Mouse (Mus musculus): Measurements from ENCODE around the gene Fuca1. TPM values are rescaled to one million over a fixed set of nuclear protein-coding genes. Genes with fewer than 3 reads are reported as not detected.
"Not testable (repeated sequence)": the region's sequence is repeated elsewhere in the genome, so short reads cannot be mapped to it uniquely, and the experiment has no call there.

Gene Fuca1
- total and polyA plus RNA-seq, 2 experiments from 2014 or later: 33.2 to 67.7 TPM

DNA sequence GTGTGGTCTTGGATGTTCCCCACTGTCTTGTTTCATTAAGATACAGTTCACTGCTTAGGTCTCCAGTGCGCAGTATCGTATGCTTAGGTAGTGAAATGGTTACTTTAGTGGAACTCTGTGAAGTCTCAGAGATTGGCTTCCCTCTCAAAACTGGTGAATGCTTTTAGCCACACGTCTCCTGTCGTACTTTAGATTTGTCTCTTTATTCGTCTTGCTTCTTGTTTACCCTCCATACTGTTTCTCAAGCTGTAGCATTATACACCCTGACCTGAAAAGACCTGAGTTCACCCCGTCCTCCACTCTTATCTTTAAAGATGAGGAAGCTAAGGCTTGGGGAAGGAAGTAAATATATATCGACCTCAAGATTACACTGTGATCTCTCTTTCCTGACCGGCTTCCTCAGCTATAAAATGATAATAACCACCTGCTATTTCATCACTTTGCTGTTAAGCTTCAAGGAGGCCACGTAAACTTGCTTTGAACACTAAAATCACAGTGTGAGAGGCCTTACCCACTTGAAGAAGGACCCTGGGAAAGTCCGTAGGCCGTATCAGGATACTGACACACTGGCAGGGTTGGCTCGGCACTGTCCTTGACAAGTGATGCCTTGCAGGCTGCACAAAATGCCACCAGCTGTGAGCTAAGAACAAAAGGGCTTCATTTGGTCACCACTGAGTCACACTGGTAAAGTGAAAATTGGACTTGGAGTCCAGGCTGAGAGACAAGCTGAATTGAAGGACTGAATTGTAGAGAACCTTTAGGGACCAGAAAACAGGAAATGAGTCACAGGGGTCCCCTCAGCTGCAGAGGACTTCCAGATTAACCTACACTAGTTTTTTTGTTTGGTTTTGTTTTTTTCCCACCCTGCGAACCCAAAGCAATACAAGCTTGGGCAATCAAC is 52.6 kb downstream of the Fuca1 start:
- 74% methylated on average over 13 of the region's 13 CpGs for WGBS
- peaks cover 50% of the 10 kb centered on the region for H3K36me3 ChIP-seq (ENCODE audit: insufficient read depth)
- H3K4me1 ChIP-seq (ENCODE audit: insufficient read depth): peaks cover 9% of the 10 kb centered on the region; the same call in 1 of the 2 replicates
- DNase-seq (no peak), ATAC-seq (peak; percentile 11; the same call in 1 of the 2 replicates)
- H3K27ac ChIP-seq (ENCODE audit: low read depth, low read length): peak overlapping the region; percentile 57; the same call in 1 of the 2 replicates
- H3K27me3 ChIP-seq (ENCODE audit: insufficient read depth, low read length): no peaks in the 10 kb centered on the region
- peak overlapping the region; percentile 88 for H3K4me3 ChIP-seq (ENCODE audit: low read depth, low read length)
- no peak for TF ChIP-seq CTCF (IDR thresholded peaks at IDR 0.05; ENCODE audit: low read depth)
- peak overlapping the region; percentile 90 for H3K4me2 ChIP-seq (ENCODE audit: low read depth)
- no peaks in the 10 kb centered on the region for H3K9me3 ChIP-seq (ENCODE audit: low read length)
- H3K9ac ChIP-seq: peak overlapping the region; percentile 94

DNA sequence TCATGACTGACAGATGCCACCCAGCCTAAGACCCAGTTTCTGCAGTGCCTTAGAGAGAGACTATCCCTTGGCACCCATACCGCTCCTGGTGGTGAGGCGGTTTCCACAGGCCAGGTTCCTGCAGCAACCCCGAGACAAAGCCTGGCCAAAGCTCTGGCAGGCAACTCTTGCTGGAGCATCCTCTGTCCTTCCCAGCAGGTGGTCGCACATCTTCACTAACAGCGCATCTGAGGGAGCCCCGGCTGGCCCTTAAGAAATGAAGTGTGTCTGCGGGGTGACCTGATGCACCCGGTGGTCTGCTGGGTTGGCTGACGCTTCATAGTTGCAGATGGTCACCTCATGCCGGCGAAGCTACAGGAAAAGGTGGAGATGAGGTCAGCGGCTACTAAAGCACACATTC is 55.6 kb downstream of the Fuca1 start:
- H3K36me3 ChIP-seq (ENCODE audit: insufficient read depth): peaks cover 31% of the 10 kb centered on the region
- H3K9ac ChIP-seq: no peak overlapping the region
- H3K4me3 ChIP-seq (ENCODE audit: low read depth, low read length): no peak overlapping the region
- WGBS: 91% methylated on average over 12 of the region's 12 CpGs
- no peak for DNase-seq
- H3K27ac ChIP-seq (ENCODE audit: low read depth, low read length): no peak overlapping the region
- no peak for ATAC-seq
- H3K4me1 ChIP-seq (ENCODE audit: insufficient read depth): peaks cover 4% of the 10 kb centered on the region; the same call in 1 of the 2 replicates
- no peaks in the 10 kb centered on the region for H3K27me3 ChIP-seq (ENCODE audit: insufficient read depth, low read length)
- no peak overlapping the region for H3K4me2 ChIP-seq (ENCODE audit: low read depth)
- TF ChIP-seq CTCF (IDR thresholded peaks at IDR 0.05; ENCODE audit: low read depth): no peak
- H3K9me3 ChIP-seq (ENCODE audit: low read length): no peaks in the 10 kb centered on the region

DNA sequence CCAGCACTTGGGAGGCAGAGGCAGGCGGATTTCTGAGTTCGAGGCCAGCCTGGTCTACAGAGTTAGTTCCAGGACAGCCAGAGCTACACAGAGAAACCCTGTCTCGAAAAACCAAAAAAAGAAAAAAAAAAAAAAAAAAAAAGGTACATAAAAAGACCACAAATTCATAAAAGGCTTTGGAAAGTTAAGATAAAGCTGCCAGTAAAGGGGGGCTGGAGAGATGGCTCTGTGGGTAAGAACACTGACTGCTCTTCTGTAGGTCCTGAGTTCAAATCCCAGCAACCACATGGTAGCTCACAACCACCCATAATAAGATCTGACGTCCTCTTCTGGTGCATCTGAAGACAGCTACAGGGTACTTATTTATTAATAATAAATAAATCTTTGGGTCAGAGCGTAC is 59.7 kb downstream of the Fuca1 start:
- not testable (repeated sequence) for H3K9ac ChIP-seq; H3K27ac ChIP-seq (ENCODE audit: low read depth, low read length); ATAC-seq; DNase-seq; H3K4me3 ChIP-seq (ENCODE audit: low read depth, low read length); H3K4me2 ChIP-seq (ENCODE audit: low read depth); H3K27me3 ChIP-seq (ENCODE audit: insufficient read depth, low read length); H3K4me1 ChIP-seq (ENCODE audit: insufficient read depth); H3K9me3 ChIP-seq (ENCODE audit: low read length)
- peaks cover 32% of the 10 kb centered on the region for H3K36me3 ChIP-seq (ENCODE audit: insufficient read depth)
- over 99% methylated on average over 5 of the region's 5 CpGs for WGBS

DNA sequence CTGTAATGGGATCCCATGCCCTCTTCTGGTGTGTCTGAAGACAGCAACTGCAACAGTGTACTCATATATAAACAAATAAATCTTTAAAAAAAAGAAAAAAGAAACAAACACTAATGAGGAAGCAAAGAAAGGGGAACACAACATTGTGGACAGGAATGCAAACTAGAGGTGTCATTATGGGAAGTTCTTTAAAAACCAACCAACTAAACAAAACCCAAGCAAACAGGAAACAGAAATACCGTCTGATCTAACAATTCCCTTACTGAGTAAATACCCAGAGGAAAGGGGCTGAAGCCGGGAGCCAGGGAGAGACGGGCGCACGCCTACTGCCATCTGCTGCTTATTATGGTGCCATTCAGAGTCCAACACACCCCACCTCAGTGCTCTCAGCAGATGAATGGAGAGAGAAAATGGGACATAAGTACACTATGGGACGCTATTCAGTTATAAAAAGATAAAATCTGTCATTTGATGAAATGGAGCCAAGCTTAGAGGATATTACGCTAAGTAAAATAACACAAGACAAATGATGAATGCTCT is 61.1 kb downstream of the Fuca1 start:
- TF ChIP-seq CTCF (IDR thresholded peaks at IDR 0.05; ENCODE audit: low read depth): no peak
- peaks cover 21% of the 10 kb centered on the region for H3K36me3 ChIP-seq (ENCODE audit: insufficient read depth)
- H3K4me3 ChIP-seq (ENCODE audit: low read depth, low read length): no peak overlapping the region
- no peaks in the 10 kb centered on the region for H3K9me3 ChIP-seq (ENCODE audit: low read length)
- peak; percentile 20 for DNase-seq
- no peak overlapping the region for H3K9ac ChIP-seq
- no peak overlapping the region for H3K4me2 ChIP-seq (ENCODE audit: low read depth)
- H3K4me1 ChIP-seq (ENCODE audit: insufficient read depth): peaks cover 8% of the 10 kb centered on the region; the same call in 1 of the 2 replicates
- peak; percentile 65 for ATAC-seq
- WGBS: 50% methylated on average over 7 of the region's 7 CpGs
- no peak overlapping the region for H3K27ac ChIP-seq (ENCODE audit: low read depth, low read length)
- H3K27me3 ChIP-seq (ENCODE audit: insufficient read depth, low read length): no peaks in the 10 kb centered on the region

DNA sequence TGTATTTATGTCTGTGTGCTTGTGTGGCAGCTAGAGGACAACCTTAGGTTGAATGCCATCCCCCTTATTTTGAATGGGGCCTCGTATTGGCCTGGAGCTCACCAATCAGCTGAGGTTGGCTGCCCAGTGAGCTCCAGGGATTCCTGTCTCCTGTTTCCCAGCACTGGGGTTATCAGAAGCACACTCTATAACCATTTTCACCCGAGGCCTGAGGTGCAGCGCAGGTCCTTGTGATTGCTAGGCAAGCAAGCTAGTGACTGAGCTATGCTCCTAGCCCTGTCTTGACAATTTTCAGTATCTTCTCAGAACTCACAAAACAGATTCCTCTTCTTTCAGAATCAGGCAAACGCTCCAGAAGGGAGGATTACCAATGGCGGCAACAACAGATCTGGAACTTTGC is 64.0 kb downstream of the Fuca1 start:
- no peak overlapping the region for H3K4me2 ChIP-seq (ENCODE audit: low read depth)
- DNase-seq (no peak), ATAC-seq (no peak)
- TF ChIP-seq CTCF (IDR thresholded peaks at IDR 0.05; ENCODE audit: low read depth): no peak
- no peaks in the 10 kb centered on the region for H3K9me3 ChIP-seq (ENCODE audit: low read length)
- H3K27ac ChIP-seq (ENCODE audit: low read depth, low read length): no peak overlapping the region
- H3K4me1 ChIP-seq (ENCODE audit: insufficient read depth): peaks cover 12% of the 10 kb centered on the region; the same call in 1 of the 2 replicates
- H3K36me3 ChIP-seq (ENCODE audit: insufficient read depth): peaks cover 8% of the 10 kb centered on the region; the same call in 1 of the 2 replicates
- no peak overlapping the region for H3K4me3 ChIP-seq (ENCODE audit: low read depth, low read length)
- WGBS: 89% methylated on average over 5 of the region's 5 CpGs
- no peak overlapping the region for H3K9ac ChIP-seq
- H3K27me3 ChIP-seq (ENCODE audit: insufficient read depth, low read length): no peaks in the 10 kb centered on the region

DNA sequence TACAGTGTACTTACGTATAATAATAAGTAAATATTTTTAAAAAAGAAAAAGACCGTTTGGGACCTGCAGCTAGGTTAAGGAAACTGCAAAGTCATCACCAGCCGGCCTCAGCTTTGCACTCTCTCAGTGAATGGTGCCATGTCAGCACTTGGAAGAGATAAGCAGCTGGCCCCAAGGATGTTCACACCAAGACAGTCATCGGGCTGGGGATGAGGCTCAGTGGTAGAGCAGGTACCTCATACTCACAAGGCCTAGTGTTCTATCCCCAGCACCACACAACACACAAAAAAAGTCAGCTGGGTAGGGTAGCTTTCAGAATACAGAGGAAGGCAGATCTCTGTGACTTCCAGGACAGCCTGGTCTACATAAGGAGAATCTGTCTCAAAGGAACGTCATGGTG is 64.7 kb downstream of the Fuca1 start:
- no peak overlapping the region for H3K4me2 ChIP-seq (ENCODE audit: low read depth)
- no peak overlapping the region for H3K27ac ChIP-seq (ENCODE audit: low read depth, low read length)
- ATAC-seq: no peak

DNA sequence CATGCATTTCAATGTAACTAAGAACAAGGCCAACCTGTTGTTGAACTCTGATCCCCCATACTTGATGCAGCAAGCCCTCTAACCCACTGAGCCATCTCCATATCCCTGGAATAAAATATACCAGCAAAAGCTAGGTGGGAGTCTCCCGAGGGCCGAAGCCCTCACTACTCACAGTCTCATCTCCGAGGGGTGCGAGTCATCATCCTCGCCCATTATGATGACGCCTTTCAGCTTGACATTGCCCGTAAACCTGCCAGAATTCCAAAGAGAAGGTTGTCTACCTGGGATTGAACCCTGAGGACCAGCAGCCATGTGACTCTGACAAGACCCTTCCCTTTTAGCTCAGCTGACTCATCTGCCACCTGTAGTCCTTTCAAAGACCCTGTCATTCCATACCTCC is 65.2 kb downstream of the Fuca1 start:
- DNase-seq (no peak), ATAC-seq (no peak)
- H3K36me3 ChIP-seq (ENCODE audit: insufficient read depth): peaks cover 8% of the 10 kb centered on the region; the same call in 1 of the 2 replicates
- no peaks in the 10 kb centered on the region for H3K27me3 ChIP-seq (ENCODE audit: insufficient read depth, low read length)
- no peak for TF ChIP-seq CTCF (IDR thresholded peaks at IDR 0.05; ENCODE audit: low read depth)
- H3K9ac ChIP-seq: 0 out of 2 replicates have a peak overlapping the region, but pooled peaks have one; percentile 91
- peak overlapping the region; percentile 86 for H3K4me3 ChIP-seq (ENCODE audit: low read depth, low read length)
- no peak overlapping the region for H3K27ac ChIP-seq (ENCODE audit: low read depth, low read length)
- H3K4me1 ChIP-seq (ENCODE audit: insufficient read depth): peaks cover 12% of the 10 kb centered on the region; the same call in 1 of the 2 replicates
- no peaks in the 10 kb centered on the region for H3K9me3 ChIP-seq (ENCODE audit: low read length)
- peak overlapping the region; percentile 95 for H3K4me2 ChIP-seq (ENCODE audit: low read depth)
- WGBS: 91% methylated on average over 7 of the region's 7 CpGs

More for the DNA sequence above, 64.7 kb downstream of the Fuca1 start:
- Histone ChIP-seq H3K9ac (no peak overlapping the region), H3K27me3 (ENCODE audit: insufficient read depth, low read length) (no peaks in the 10 kb centered on the region), H3K4me1 (ENCODE audit: insufficient read depth) (peaks cover 12% of the 10 kb centered on the region; the same call in 1 of the 2 replicates), H3K36me3 (ENCODE audit: insufficient read depth) (peaks cover 8% of the 10 kb centered on the region; the same call in 1 of the 2 replicates), H3K9me3 (ENCODE audit: low read length) (no peaks in the 10 kb centered on the region), H3K4me3 (ENCODE audit: low read depth, low read length) (no peak overlapping the region)
- 97% methylated on average over 5 of the region's 5 CpGs for WGBS
- DNase-seq: no peak
- TF ChIP-seq CTCF (IDR thresholded peaks at IDR 0.05; ENCODE audit: low read depth): no peak
